Mouse (Mus musculus) neural tube, embryonic 11.5 days (tissue): ENCODE measurements around the gene Gdpd2. TPM values are rescaled to one million over a fixed set of nuclear protein-coding genes. Genes with fewer than 3 reads are reported as not detected.

Experiments used
- polyA plus RNA-seq: library from polyadenylated mRNA; unstranded; fragments of >200 nt; fragmentation: Nextera tagmentation; extraction: Ambion mirVana; gene quantifications from 2 replicates; pipeline ENCODE4 v1.2.1, GENCODE M21; 2014

Gdpd2 gene
- polyA plus RNA-seq, 1 experiment from 2014 or later, result 8.0 TPM

Other genes with a start within 250 kb of the Gdpd2 start
- 39.8 and 44.8 TPM in 2 replicates for gene Igbp1, start 235.6 kb upstream of the Gdpd2 start, polyA plus RNA-seq
- not detected in 2 replicates for gene Dgat2l6, start 205.0 kb upstream of the Gdpd2 start, polyA plus RNA-seq
- not detected in 2 replicates for gene Awat1, start 157.6 kb upstream of the Gdpd2 start, polyA plus RNA-seq
- not detected in 2 replicates for gene P2ry4, start 135.0 kb upstream of the Gdpd2 start, polyA plus RNA-seq
- not detected in 2 replicates for gene Arr3, start 124.4 kb upstream of the Gdpd2 start, polyA plus RNA-seq
- 42.1 and 42.3 TPM in 2 replicates for gene Kif4, start 104.1 kb upstream of the Gdpd2 start, polyA plus RNA-seq
- gene Pdzd11, start 103.3 kb upstream of the Gdpd2 start, polyA plus RNA-seq, result 130 and 134 TPM in 2 replicates
- gene Dlg3, start 37.8 kb downstream of the Gdpd2 start, polyA plus RNA-seq, result 4.8 and 5.1 TPM in 2 replicates